Mouse (Mus musculus) lung, embryonic 15.5 days (tissue): ENCODE data around the gene Pck1. TPM values are rescaled to one million over a fixed set of nuclear protein-coding genes. Genes with fewer than 3 reads are reported as not detected.

ENCODE experiments used
- ATAC-seq: fragments of 200-750 bp; cut with Nextera tagmentation; 2 replicates; pipeline ENCODE4 v1.8.0; 2017; ENCODE audit warnings: moderate number of reproducible peaks, borderline replicate concordance; ENCODE audit not compliant: low FRiP score, low TSS enrichment; ENCODE audit errors: extremely low read depth
- H3K27ac ChIP-seq: fragments of 300-500 bp; sonication (generic); 2 replicates; pipeline ENCODE4 v1.5.1; 2015; ENCODE audit warnings: moderate library complexity, mild to moderate bottlenecking, inconsistent platforms
- H3K27me3 ChIP-seq: fragments of 300-500 bp; sonication (generic); 2 replicates; pipeline ENCODE4 v1.6.1; 2015; ENCODE audit warnings: inconsistent platforms
- H3K36me3 ChIP-seq: fragments of 300-500 bp; sonication (generic); 2 replicates; pipeline ENCODE4 v1.6.1; 2015; ENCODE audit warnings: inconsistent platforms
- H3K4me1 ChIP-seq: fragments of 300-500 bp; sonication (generic); 2 replicates; pipeline ENCODE4 v1.6.1; 2015; ENCODE audit warnings: inconsistent platforms
- H3K4me2 ChIP-seq: fragments of 300-500 bp; sonication (generic); 2 replicates; pipeline ENCODE4 v1.6.1; 2015; ENCODE audit warnings: inconsistent platforms, mild to moderate bottlenecking, moderate library complexity
- H3K4me3 ChIP-seq: fragments of 300-500 bp; sonication (generic); 2 replicates; pipeline ENCODE4 v1.5.1; 2015; ENCODE audit warnings: mild to moderate bottlenecking, inconsistent platforms
- H3K9ac ChIP-seq: fragments of 300-500 bp; sonication (generic); 2 replicates; pipeline ENCODE4 v1.6.1; 2015; ENCODE audit warnings: inconsistent platforms
- H3K9me3 ChIP-seq: fragments of 300-500 bp; sonication (generic); 2 replicates; pipeline ENCODE4 v1.6.1; 2016; ENCODE audit warnings: inconsistent platforms
- WGBS: fragments of 180-500 bp; shearing (Covaris S2); methylation state at CpG from one replicate; pipeline ENCODE4 v1.1.7; 2015; 5-methylcytosine and 5-hydroxymethylcytosine counted together
- polyA plus RNA-seq: library from polyadenylated mRNA; unstranded; fragments of >200 nt; fragmentation: Nextera tagmentation; extraction: Ambion mirVana; gene quantifications from 2 replicates; pipeline ENCODE4 v1.2.1, GENCODE M21; 2015

Gene Pck1
- polyA plus RNA-seq, 1 experiment from 2014 or later, result 0.10 TPM

DNA sequence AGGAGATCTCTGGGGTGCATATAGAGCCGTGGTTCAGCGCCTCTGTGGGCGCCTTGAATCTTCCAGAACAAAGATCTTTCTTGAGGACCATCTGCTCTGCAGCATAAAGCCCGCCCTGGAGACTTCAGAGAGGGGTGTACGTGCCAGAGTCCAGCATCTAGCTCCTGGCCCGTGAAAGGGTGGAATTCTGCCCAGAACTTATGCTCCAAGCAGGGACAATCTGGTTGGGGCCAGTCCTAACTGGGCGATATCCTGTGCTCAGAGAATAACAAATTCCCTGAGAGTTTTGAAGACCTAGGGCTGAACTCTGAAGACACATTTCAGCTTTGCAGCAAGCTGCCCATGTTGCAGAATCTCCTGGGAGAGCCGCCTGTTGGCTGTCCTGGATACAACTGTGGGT, 25.1 kb downstream of the Pck1 start:
- H3K4me2 ChIP-seq, result no peak overlapping the region
- H3K4me3 ChIP-seq, result no peak overlapping the region
- peaks cover 5% of the 10 kb centered on the region for H3K27me3 ChIP-seq
- no peak for ATAC-seq
- WGBS, result 61% methylated on average over 8 of the region's 8 CpGs
- H3K4me1 ChIP-seq, result peaks cover 17% of the 10 kb centered on the region
- H3K36me3 ChIP-seq, result no peaks in the 10 kb centered on the region
- H3K9me3 ChIP-seq, result no peaks in the 10 kb centered on the region
- H3K9ac ChIP-seq, result no peak overlapping the region
- no peak overlapping the region for H3K27ac ChIP-seq

- Histone ChIP-seq H3K4me3 (no peak overlapping the region), H3K27me3 (peaks cover 5% of the 10 kb centered on the region), H3K9ac (no peak overlapping the region), H3K4me2 (no peak overlapping the region), H3K36me3 (no peaks in the 10 kb centered on the region), H3K9me3 (no peaks in the 10 kb centered on the region), H3K27ac (no peak overlapping the region), H3K4me1 (peaks cover 6% of the 10 kb centered on the region)
- WGBS, result 63% methylated on average over 7 of the region's 7 CpGs
- ATAC-seq, result no peak
Measured at GRCm38 (mm10) chr2:173179046-173179445, 26.2 kb downstream of the Pck1 start.

DNA sequence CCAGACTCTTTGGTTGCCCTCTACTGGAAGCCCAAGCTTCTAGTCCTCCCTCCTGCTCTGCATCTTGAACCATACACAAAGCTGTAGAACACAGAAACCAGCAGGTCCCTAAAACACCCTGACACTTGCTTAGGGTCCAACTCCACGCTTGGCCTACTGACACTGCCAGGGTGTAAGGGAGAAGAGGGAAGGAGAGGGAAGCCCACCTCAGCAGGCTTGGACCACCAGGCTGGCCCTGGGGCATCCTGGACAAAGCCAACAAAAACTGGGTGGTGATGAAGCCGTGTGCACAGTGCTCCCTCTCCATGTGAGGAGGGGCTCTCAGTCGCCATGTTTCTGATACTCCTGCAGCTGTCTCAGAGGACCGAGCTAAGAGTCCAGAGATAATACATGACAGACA, 27.2 kb downstream of the Pck1 start:
- Histone ChIP-seq H3K9ac (no peak overlapping the region), H3K27me3 (peaks cover 13% of the 10 kb centered on the region), H3K9me3 (no peaks in the 10 kb centered on the region), H3K4me1 (no peaks in the 10 kb centered on the region), H3K27ac (no peak overlapping the region), H3K36me3 (no peaks in the 10 kb centered on the region), H3K4me3 (no peak overlapping the region), H3K4me2 (no peak overlapping the region)
- WGBS, result 70% methylated on average over 4 of the region's 4 CpGs
- no peak for ATAC-seq

- no peaks in the 10 kb centered on the region for H3K4me1 ChIP-seq
- peaks cover 20% of the 10 kb centered on the region for H3K27me3 ChIP-seq
- H3K9ac ChIP-seq, result no peak overlapping the region
- no peaks in the 10 kb centered on the region for H3K36me3 ChIP-seq
- no peaks in the 10 kb centered on the region for H3K9me3 ChIP-seq
- H3K4me3 ChIP-seq, result no peak overlapping the region
- no peak for ATAC-seq
- no peak overlapping the region for H3K4me2 ChIP-seq
- H3K27ac ChIP-seq, result no peak overlapping the region
- 63% methylated on average over 11 of the region's 11 CpGs for WGBS
Measured at GRCm38 (mm10) chr2:173180721-173181388, 28.0 kb downstream of the Pck1 start.

- ATAC-seq, result no peak
- Histone ChIP-seq H3K4me3 (no peak overlapping the region), H3K36me3 (no peaks in the 10 kb centered on the region), H3K27me3 (peaks cover 22% of the 10 kb centered on the region), H3K27ac (no peak overlapping the region), H3K4me1 (no peaks in the 10 kb centered on the region), H3K9ac (no peak overlapping the region), H3K4me2 (no peak overlapping the region), H3K9me3 (no peaks in the 10 kb centered on the region)
- 47% methylated on average over 5 of the region's 5 CpGs for whole genome bisulfite sequencing
Measured at GRCm38 (mm10) chr2:173181486-173181885, 28.6 kb downstream of the Pck1 start.

GRCm38 (mm10) chr2:173181901-173182300, 29.1 kb downstream of the Pck1 start:
- Histone ChIP-seq H3K4me3 (no peak overlapping the region), H3K4me2 (no peak overlapping the region), H3K4me1 (no peaks in the 10 kb centered on the region), H3K9me3 (no peaks in the 10 kb centered on the region), H3K9ac (no peak overlapping the region), H3K27ac (no peak overlapping the region), H3K27me3 (peaks cover 22% of the 10 kb centered on the region), H3K36me3 (no peaks in the 10 kb centered on the region)
- WGBS, result 82% methylated on average over 7 of the region's 7 CpGs
- ATAC-seq, result no peak

GRCm38 (mm10) chr2:173182796-173183195, 29.9 kb downstream of the Pck1 start:
- 76% methylated on average over 7 of the region's 7 CpGs for WGBS
- Histone ChIP-seq H3K4me3 (no peak overlapping the region), H3K4me2 (no peak overlapping the region), H3K9me3 (no peaks in the 10 kb centered on the region), H3K27me3 (peaks cover 22% of the 10 kb centered on the region), H3K4me1 (no peaks in the 10 kb centered on the region), H3K36me3 (no peaks in the 10 kb centered on the region), H3K27ac (no peak overlapping the region), H3K9ac (no peak overlapping the region)
- no peak for ATAC-seq

- Histone ChIP-seq H3K4me1 (no peaks in the 10 kb centered on the region), H3K27ac (no peak overlapping the region), H3K4me2 (no peak overlapping the region), H3K9ac (no peak overlapping the region), H3K27me3 (peaks cover 22% of the 10 kb centered on the region), H3K4me3 (no peak overlapping the region), H3K36me3 (no peaks in the 10 kb centered on the region), H3K9me3 (no peaks in the 10 kb centered on the region)
- no peak for ATAC-seq
- 89% methylated on average over 10 of the region's 10 CpGs for WGBS
Measured at GRCm38 (mm10) chr2:173183311-173183710, 30.5 kb downstream of the Pck1 start.

DNA sequence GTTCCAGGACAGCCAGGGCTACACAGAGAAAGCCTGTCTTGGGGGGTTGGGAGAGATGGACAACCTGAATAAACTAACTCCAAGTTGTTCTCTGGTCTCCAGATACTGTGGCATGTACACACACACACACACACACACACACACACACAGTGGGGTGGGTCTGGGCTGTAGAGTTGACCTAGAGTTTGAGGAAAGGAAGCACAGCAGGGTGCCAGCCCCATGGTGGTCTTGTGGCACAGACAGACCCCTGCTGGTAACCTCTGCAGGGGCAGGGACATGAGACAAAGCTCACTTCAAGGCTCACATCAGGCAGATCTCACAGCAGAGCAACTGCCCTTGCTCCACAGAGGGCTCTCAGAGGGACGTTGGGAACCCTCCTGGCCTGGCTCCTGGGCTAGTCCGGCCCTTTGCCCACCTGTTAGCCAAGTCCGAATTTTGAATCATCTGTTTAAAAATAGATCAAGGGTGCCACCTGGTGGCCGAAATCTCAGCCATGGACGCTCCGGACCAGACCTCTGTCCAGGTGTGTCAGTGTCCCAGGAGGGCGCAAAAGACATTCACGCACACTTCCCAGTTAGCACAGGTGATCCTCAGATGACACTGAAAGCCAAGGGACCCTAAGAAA, 31.1 kb downstream of the Pck1 start:
- Histone ChIP-seq H3K4me3 (no peak overlapping the region), H3K9ac (no peak overlapping the region), H3K4me2 (no peak overlapping the region), H3K27me3 (peaks cover 21% of the 10 kb centered on the region), H3K36me3 (no peaks in the 10 kb centered on the region), H3K4me1 (no peaks in the 10 kb centered on the region), H3K27ac (no peak overlapping the region), H3K9me3 (no peaks in the 10 kb centered on the region)
- 5% methylated on average over 8 of the region's 8 CpGs for WGBS
- ATAC-seq, result no peak

- no peak overlapping the region for H3K27ac ChIP-seq
- peaks cover 18% of the 10 kb centered on the region for H3K27me3 ChIP-seq
- no peaks in the 10 kb centered on the region for H3K4me1 ChIP-seq
- ATAC-seq, result no peak
- no peak overlapping the region for H3K9ac ChIP-seq
- H3K36me3 ChIP-seq, result no peaks in the 10 kb centered on the region
- H3K4me2 ChIP-seq, result no peak overlapping the region
- WGBS, result 53% methylated on average over 11 of the region's 11 CpGs
- H3K9me3 ChIP-seq, result no peaks in the 10 kb centered on the region
- no peak overlapping the region for H3K4me3 ChIP-seq
Measured at GRCm38 (mm10) chr2:173184475-173185080, 31.7 kb downstream of the Pck1 start.

DNA sequence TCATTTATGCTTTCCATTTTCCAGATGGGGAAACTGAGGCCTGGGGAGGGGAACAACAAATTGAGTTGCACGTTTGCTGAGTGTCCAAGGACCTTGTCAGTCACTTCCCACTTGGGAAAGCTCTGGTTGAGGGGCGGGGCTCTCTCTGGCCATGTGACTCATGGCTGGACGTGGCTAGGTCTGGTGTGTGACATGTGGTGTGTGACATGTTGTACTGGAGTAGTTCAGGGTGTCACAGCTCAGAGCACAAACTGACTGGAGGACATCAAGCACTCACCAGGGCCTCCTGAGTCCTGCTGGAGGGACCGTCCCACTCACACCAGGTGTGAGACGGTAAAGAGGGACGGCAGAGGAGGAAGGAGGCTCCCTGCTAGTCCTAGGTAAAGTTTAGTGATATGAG, 32.4 kb downstream of the Pck1 start:
- Histone ChIP-seq H3K4me2 (no peak overlapping the region), H3K4me1 (no peaks in the 10 kb centered on the region), H3K9me3 (no peaks in the 10 kb centered on the region), H3K27me3 (peaks cover 18% of the 10 kb centered on the region; the same call in 1 of the 2 replicates), H3K4me3 (no peak overlapping the region), H3K27ac (no peak overlapping the region), H3K36me3 (no peaks in the 10 kb centered on the region), H3K9ac (no peak overlapping the region)
- 56% methylated on average over 6 of the region's 6 CpGs for WGBS
- no peak for ATAC-seq
